8 mouse cellular contexts compared by ENCODE assay signal in the genomic region with DNA sequence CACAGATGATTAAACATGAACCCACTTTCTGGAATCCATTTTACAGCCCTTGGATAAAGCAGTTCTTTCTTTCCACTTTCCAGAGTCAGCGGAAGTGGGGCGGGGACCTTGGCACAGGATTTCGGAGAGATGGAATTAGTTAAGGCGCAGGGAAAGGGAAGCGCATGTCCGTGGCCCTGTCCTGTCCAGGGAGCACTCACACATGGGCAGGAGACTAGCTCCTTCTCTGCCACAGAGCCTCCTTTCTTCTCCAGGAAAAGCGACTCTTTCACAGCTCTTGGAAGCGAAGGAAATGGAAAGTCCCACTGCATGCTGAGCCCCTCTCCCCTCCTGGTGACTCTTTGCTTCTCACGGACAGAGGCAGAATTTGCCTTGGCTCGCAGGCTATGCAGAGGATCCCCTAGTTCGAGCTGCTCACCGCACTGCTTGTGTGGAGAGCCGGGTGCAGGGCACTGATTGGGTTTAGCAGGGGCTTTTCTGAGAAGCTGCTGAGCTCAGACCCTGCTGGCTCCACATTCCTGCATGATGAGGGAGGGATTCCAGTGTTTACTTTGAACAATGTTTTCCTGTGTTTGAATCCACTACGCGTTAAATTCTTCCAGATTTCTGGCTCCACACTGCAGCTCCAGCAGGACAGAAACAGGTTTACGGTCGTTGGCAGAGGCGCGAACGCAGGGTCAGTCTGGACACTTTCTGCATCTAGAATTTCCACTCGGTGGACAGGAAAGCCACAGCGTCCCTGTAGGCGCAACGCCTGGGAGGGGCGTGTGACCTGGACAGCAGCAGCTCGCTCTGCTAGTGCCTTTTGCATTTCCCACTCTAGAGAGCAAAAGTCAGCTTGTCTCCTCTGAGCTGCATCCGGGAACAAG. TPM values are rescaled to one million over a fixed set of nuclear protein-coding genes. Genes with fewer than 3 reads are reported as not detected.
DNase-seq lines count a peak whose midpoint lies in the region; ATAC-seq and TF ChIP-seq lines count a peak whose summit lies in the region.

No protein-coding gene starts in this region.

- no peaks in the 10 kb centered on the region for H3K27me3 ChIP-seq in spleen, adult 2 months (ENCODE audit: control insufficient read depth, insufficient read depth, low read length)

- no peak overlapping the region for H3K4me3 ChIP-seq in spleen, adult 2 months (ENCODE audit: extremely low read depth, insufficient read depth, insufficient read length)

- 0 out of 2 replicates have a peak, but pooled peaks have one; percentile 31 for ATAC-seq in frontal cortex, adult (ENCODE audit: low TSS enrichment)

- 21% methylated on average over 27 of the region's 27 CpGs for WGBS in spleen, adult 2 months

- no peak for TF ChIP-seq CTCF in spleen, adult 2 months (IDR thresholded peaks at IDR 0.05; ENCODE audit: extremely low read depth, insufficient read depth, insufficient read length, insufficient replicate concordance)

- no peak for TF ChIP-seq POLR2A in spleen, adult 2 months (IDR thresholded peaks at IDR 0.05; ENCODE audit: low read depth, low read length)

- no peaks in the 10 kb centered on the region for H3K4me1 ChIP-seq in spleen, adult 2 months (ENCODE audit: control insufficient read depth, insufficient read depth, insufficient read length)

- DNase-seq in spleen, adult 2 months (ENCODE audit: low read depth in 1 of 2, low spot score in 2 of 2), result no peak
- DNase-seq in spleen, postnatal 14 days (ENCODE audit: low spot score in 2 of 2), result no peak
- peak; percentile 56 to 60 for DNase-seq in heart, postnatal 36 days
- peak; percentile 7 to 29 for DNase-seq in layer of hippocampus, adult 8-10 months (ENCODE audit: low spot score in 2 of 2)
- DNase-seq in lung, postnatal 10 days, result peak; percentile 85
- peak; percentile 39 for DNase-seq in right cerebral cortex, postnatal 4 days
- DNase-seq in thymus, postnatal 36 days, result no peak

- H3K27ac ChIP-seq in spleen, adult 2 months (ENCODE audit: insufficient read depth, low read length), result peak overlapping the region; percentile 64; the same call in 1 of the 2 replicates

- intact Hi-C loops in heart, postnatal 36 days (cut with DNase I), result no loop called here

- H3K36me3 ChIP-seq in spleen, adult 2 months (ENCODE audit: control insufficient read depth, insufficient read depth, low read length), result no peaks in the 10 kb centered on the region

RNA-seq across cellular contexts. Expression of a gene that starts 16.0 kb away (rescaled TPM):
- polyA plus RNA-seq in spleen, adult 2 months (2012; rRNA removed), result not detected in 2 replicates
- total RNA-seq in heart, postnatal 36 days (2021), result not detected
- total RNA-seq in layer of hippocampus, adult 8-10 months (2022), result under 1 TPM in 1 of 4 experiments, not detected in 3; 0.66 TPM

Comparison
In these comparisons a context has a peak if more than half of its experiments do, and no peak if none do; other contexts are left out.
1. DNase-seq: peak in heart, postnatal 36 days (2 of 2), layer of hippocampus, adult 8-10 months (2 of 2), lung, postnatal 10 days (single experiment) and right cerebral cortex, postnatal 4 days (single experiment); none in spleen, adult 2 months (0 of 2), spleen, postnatal 14 days (0 of 2) and thymus, postnatal 36 days (0 of 2).